Mouse (Mus musculus) adipocyte (in vitro differentiated cells): Measurements from ENCODE around the gene Syde2.
A peak's percentile ranks its signal among the peaks of the same experiment; 100 is the strongest.

Experiments
- DNase-seq: peaks from one replicate; pipeline ENCODE4 v3.0.0-alpha.2; 2016; ENCODE audit warnings: low spot score

The Syde2 gene

DNA sequence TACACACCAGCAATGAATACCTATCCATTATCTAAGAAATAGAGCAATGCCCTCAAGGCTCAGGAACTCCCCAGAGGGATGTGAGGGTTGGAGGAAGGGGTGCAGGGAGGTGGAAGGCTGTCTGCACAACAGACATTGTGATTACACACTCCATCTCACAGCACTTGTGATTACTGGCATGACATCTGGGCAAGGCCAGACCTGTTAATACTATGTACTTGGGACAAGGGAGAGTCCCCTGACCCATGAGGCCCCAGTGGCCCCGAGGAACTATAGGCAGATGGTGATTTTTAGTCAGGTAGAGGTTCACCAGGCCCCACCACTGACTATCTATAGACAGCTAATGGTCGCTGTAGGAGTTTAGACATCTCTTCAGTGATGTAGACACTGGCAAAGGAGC is 66.2 kb downstream of the Syde2 start:
- no peak for DNase-seq

GRCm38 (mm10) chr3:146057131-146057530 is 69.5 kb downstream of the Syde2 start:
- no peak for DNase-seq

- peak; percentile 84 for DNase-seq
Observed at GRCm38 (mm10) chr3:146058263-146058662, 70.6 kb downstream of the Syde2 start.

DNA sequence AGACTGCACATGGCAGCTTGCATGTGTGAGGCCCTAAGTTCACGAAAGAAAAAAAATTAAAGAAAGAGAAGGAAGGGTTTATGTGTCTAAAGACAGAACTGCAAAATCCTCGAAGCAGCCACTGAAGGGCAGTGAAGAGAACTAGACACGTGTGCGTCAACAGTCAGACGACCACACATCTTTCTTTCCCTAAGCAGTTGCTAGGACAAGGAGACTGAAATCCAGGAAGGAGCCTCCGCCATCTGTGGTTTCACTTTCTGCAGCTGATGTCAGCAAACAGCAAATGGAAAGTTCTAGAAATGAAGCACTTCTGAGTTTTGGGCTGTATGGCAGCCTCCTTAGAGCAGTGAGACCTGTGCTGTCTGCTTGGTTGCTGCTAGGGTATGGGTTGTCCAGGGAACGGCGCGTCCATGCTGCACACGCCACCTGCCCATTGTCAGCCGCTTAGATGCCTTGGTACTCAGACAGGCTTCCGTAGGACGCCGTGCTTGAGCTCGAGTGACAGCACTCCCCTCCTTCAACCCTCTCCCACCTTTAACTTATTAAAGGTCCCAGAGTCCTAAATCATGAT is 71.8 kb downstream of the Syde2 start:
- DNase-seq, result no peak

- no peak for DNase-seq
Observed at GRCm38 (mm10) chr3:146063146-146063545, 75.5 kb downstream of the Syde2 start.

DNA sequence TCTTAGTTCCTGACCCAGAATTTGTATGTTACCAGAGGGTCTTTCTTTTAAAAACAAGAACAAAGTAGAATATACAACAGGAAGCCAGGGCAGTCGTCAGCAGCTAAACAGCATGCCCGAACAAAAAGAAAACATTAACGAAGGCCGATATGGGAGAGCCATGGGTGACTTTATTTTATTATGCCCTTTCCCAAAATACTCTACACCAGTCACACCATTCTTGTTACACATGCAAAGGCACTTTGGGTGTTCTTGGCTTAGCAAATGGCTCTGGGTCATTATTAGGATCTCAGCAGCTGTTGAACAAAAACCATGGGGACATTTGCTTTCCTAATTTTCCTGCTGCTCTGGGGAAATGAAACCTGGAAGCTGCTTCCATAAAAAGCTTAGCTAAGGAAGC is 81.6 kb downstream of the Syde2 start:
- DNase-seq, result no peak
